Mouse (Mus musculus) thymus, adult 2 months (tissue): ENCODE measurements around the gene Creb1.

Source experiments
- CTCF ChIP-seq: fragments of 200-500 bp; IDR thresholded peaks from 2 replicates; pipeline ENCODE4 v1.5.1; 2012; ENCODE audit warnings: mild to moderate bottlenecking, control low read depth, low read length, moderate library complexity, borderline replicate concordance; ENCODE audit not compliant: control insufficient read depth, poor library complexity, insufficient read depth; ENCODE audit errors: extremely low read depth
- POLR2A ChIP-seq: fragments of 200-500 bp; IDR thresholded peaks from 2 replicates; pipeline ENCODE4 v1.6.1; 2012; ENCODE audit warnings: mild to moderate bottlenecking, low read length, control low read depth, moderate library complexity; ENCODE audit not compliant: control insufficient read depth, poor library complexity, insufficient read depth; ENCODE audit errors: extremely low read depth

GRCm38 (mm10) chr1:64501382-64502140 is 30.9 kb upstream of the Creb1 start:
- TF ChIP-seq POLR2A (no peak), CTCF (no peak)
